Mouse (Mus musculus) embryo, embryonic 10.5 days (tissue): ENCODE data around the gene Cldn15.

Experiments used
- DNase-seq: peaks from one replicate; pipeline ENCODE4 v3.0.0-alpha.2; 2015; ENCODE audit warnings: low spot score

Cldn15 gene

DNA sequence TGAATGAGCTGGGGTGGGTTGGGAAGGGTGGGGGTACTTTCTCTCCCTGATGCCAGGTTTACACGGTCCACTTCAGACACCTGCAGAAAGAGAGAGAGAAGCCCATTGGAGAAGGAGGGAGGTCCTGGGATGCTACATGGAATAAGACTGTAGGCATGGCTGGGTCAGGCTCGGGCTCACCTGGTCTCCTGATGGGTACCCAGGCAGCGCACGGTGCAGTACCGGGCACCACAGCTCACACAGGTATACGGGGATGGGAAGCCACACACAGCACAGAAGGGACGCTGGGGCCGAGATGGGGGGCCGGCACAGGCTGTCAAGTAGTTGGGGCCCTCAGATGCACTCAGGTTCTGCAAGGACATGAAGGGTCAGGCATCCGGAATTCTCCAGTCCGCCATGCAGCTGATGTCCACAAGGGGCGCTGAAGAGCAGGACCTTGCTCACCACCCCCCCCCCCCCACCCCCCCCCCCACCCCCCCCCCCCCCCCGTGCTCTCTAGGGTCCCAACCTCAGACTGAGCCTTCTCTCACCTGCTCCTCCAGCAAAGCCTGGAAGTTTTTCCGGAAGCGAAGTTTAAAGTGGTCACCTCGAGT, 16.0 kb downstream of the Cldn15 start:
- peak; percentile 72 for DNase-seq

DNA sequence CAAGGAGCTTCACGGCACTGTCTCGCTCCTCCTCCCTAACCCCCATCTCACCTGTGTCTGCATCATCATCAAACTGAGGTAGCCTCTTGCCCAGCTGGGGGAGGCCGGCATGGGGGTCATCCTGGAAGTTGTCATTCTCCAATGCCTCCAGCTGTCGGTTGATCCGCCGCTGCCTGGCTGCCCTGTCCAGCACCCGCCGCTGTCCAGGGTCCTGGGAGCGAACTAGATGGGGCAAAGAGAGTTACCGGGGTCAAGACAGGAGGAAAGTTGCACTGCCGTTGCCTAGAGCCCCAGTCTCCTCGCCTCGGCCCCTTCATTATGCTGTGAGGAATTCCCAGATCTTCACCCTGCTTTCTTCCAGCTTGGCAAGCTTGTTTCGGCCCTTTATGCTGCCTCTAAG, 18.4 kb downstream of the Cldn15 start:
- DNase-seq = peak; percentile 29

DNA sequence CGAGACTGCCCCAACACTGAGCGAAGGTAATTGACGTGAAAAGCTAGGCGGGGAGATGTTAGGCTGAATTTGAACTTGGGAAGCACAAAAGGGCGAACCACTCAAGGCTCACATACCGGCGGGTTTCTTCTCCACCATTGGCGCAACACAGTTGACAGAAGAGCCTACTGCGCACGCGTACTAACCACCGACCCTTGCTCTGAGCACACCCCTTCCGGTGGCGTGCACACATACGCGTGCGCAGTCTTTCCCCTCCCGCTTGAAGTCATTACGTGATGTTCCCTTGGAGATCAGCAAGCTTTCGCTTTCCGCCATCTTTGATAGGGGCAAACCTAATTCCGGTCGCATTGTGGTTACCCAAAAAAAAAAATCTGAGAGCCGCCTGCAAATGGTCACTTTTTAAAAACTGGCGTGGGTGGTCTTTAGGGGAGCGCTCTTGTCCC, 20.3 kb downstream of the Cldn15 start, which contains the start of gene Plod3:
Gene Plod3 (plus strand): TSS at position 325 of the 443 bp plus-strand sequence.
- DNase-seq = peak; percentile 100

- DNase-seq = peak; percentile 80
Observed at GRCm38 (mm10) chr5:136987138-136987933, 20.9 kb downstream of the Cldn15 start.

GRCm38 (mm10) chr5:136987934-136988271, 21.5 kb downstream of the Cldn15 start, which contains the start of gene Znhit1:
TSS of gene Znhit1 (minus strand) at chr5:136988021.
- peak; percentile 34 for DNase-seq

DNA sequence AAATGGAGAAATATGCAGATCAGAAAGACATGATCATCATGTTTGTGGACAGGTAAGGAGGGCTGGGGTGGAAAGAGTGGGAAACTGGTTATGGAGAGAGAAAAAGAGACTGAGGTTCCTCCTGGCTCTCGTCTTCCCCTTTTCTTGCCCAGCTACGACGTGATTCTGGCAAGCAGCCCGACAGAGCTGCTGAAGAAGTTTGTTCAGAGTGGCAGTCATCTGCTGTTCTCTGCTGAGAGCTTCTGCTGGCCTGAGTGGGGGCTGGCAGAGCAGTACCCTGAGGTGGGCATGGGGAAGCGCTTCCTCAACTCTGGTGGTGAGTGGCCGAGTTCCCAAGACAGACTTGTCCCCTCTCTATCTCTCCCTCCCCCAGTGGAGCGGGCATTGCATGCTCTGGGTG, 22.0 kb downstream of the Cldn15 start:
- DNase-seq = no peak

DNA sequence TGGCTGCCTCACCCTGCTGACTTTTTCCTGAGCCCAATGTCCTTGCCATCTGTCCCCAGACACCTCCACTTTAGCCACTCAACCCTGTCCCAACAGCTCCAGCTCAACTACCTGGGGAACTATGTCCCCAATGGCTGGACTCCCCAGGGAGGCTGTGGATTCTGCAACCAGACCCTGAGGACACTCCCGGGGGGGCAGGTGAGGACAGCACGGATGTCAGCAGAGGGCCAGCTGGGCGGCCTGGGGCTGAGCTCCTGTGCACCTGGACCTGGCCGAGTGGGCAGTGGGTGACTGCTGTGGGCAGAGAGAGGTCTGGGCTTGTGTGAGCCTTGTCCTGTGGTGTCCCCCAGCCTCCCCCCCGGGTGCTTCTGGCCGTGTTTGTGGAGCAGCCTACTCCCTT, 23.4 kb downstream of the Cldn15 start:
- no peak for DNase-seq

GRCm38 (mm10) chr5:136999449-136999848, 33.0 kb downstream of the Cldn15 start:
- DNase-seq = no peak

GRCm38 (mm10) chr5:137000612-137001011, 34.2 kb downstream of the Cldn15 start:
- peak; percentile 39 for DNase-seq

- no peak for DNase-seq
Observed at GRCm38 (mm10) chr5:137007276-137007675, 40.9 kb downstream of the Cldn15 start.

- peak; percentile 80 for DNase-seq
Observed at GRCm38 (mm10) chr5:137009988-137010387, 43.6 kb downstream of the Cldn15 start.

DNA sequence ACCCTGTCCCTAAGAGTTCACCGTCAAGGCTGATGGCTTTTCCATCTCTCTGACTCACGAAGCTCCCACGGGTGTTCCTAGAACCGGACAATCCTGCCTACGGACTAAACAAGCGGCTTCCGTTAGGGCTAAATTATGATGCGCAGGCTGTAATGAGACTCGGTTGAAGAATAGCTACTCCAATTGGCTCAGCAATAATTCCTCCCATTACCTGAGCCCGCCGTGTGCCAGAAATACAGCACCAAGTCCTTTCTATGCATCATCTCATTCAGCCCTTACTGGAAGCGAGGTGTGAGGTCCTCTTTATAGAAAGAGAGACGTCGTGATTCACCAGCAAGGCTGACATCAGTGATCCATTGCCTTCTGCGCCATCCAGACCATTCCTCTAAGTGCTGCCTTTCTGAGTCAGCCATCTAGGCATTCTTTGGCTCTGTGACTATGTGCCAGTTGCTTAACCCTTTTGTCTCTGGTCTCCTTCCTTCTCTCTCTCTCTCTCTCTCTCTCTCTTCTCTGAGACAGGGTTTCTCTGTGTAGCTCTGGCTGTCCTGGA, 46.1 kb downstream of the Cldn15 start:
- DNase-seq = no peak

- DNase-seq = no peak
Observed at GRCm38 (mm10) chr5:137015913-137016312, 49.5 kb downstream of the Cldn15 start.

GRCm38 (mm10) chr5:137024318-137024717, 57.9 kb downstream of the Cldn15 start:
- DNase-seq = no peak

GRCm38 (mm10) chr5:137025132-137025531, 58.7 kb downstream of the Cldn15 start:
- DNase-seq = peak; percentile 81
